Mouse (Mus musculus) forebrain, embryonic 11.5 days (tissue): ENCODE results near the gene Ddx56. TPM values are rescaled to one million over a fixed set of nuclear protein-coding genes. Genes with fewer than 3 reads are reported as not detected.
"Not testable (repeated sequence)": the region's sequence is repeated elsewhere in the genome, so short reads cannot be mapped to it uniquely, and the experiment has no call there.

ENCODE experiments used
- ATAC-seq: fragments of 200-750 bp; cut with Nextera tagmentation; replicated peaks from 2 replicates; pipeline ENCODE4 v1.8.0; 2017; ENCODE audit warnings: moderate TSS enrichment; ENCODE audit not compliant: low FRiP score
- DNase-seq: peaks from one replicate; pipeline ENCODE4 v3.0.0-alpha.2; 2017; ENCODE audit warnings: low spot score
- H3K27ac ChIP-seq: fragments of 300-500 bp; sonication (generic); 2 replicates; pipeline ENCODE4 v1.5.1; 2014; ENCODE audit warnings: low read depth, low read length
- H3K27me3 ChIP-seq: fragments of 300-500 bp; sonication (generic); 2 replicates; pipeline ENCODE4 v1.6.1; 2014; ENCODE audit warnings: mild to moderate bottlenecking, low read length, mixed read lengths; ENCODE audit not compliant: control insufficient read depth, insufficient read depth
- H3K36me3 ChIP-seq: fragments of 300-500 bp; sonication (generic); 2 replicates; pipeline ENCODE4 v1.6.1; 2014; ENCODE audit warnings: mild to moderate bottlenecking, low read length, moderate library complexity, mixed read lengths; ENCODE audit not compliant: control insufficient read depth, insufficient read depth
- H3K4me1 ChIP-seq: fragments of 300-500 bp; sonication (generic); replicated peaks from 2 replicates; pipeline ENCODE4 v1.6.1; 2014; ENCODE audit warnings: low read length, mixed read lengths; ENCODE audit not compliant: control insufficient read depth, insufficient read depth
- H3K4me2 ChIP-seq: fragments of 300-500 bp; sonication (generic); 2 replicates; pipeline ENCODE4 v1.6.1; 2014; ENCODE audit warnings: low read depth, mild to moderate bottlenecking, low read length, moderate library complexity, mixed read lengths; ENCODE audit not compliant: severe bottlenecking
- H3K4me3 ChIP-seq: fragments of 300-500 bp; sonication (generic); 2 replicates; pipeline ENCODE4 v1.5.1; 2014; ENCODE audit warnings: low read depth, low read length
- H3K9ac ChIP-seq: fragments of 300-500 bp; sonication (generic); 2 replicates; pipeline ENCODE4 v1.6.1; 2014; ENCODE audit warnings: low read length
- H3K9me3 ChIP-seq: fragments of 300-500 bp; sonication (generic); 2 replicates; pipeline ENCODE4 v1.6.1; 2016; ENCODE audit warnings: low read length, mixed read lengths; ENCODE audit not compliant: control insufficient read depth
- WGBS: fragments of 180-500 bp; shearing (Covaris S2); extraction: QIAGEN DNeasy Blood & Tissue Kit; methylation state at CpG from one replicate; pipeline ENCODE4 v1.1.7; 2014; 5-methylcytosine and 5-hydroxymethylcytosine counted together
- polyA plus RNA-seq: library from polyadenylated mRNA; unstranded; fragments of >200 nt; fragmentation: Nextera tagmentation; extraction: Ambion mirVana; gene quantifications from 2 replicates; pipeline ENCODE4 v1.2.1, GENCODE M21; 2014

The Ddx56 gene
- polyA plus RNA-seq, 1 experiment from 2014 or later, result 104 TPM

GRCm38 (mm10) chr11:6254602-6255001, 13.0 kb downstream of the Ddx56 start:
- not testable (repeated sequence) for H3K4me3 ChIP-seq, DNase-seq, H3K9me3 ChIP-seq, H3K4me1 ChIP-seq, H3K4me2 ChIP-seq, H3K9ac ChIP-seq, ATAC-seq, H3K27ac ChIP-seq, H3K36me3 ChIP-seq, H3K27me3 ChIP-seq
- 84% methylated on average over 2 of the region's 2 CpGs for WGBS

- H3K9ac ChIP-seq, result no peak overlapping the region
- H3K4me2 ChIP-seq, result no peak overlapping the region
- H3K4me3 ChIP-seq, result no peak overlapping the region
- DNase-seq, result no peak
- H3K27me3 ChIP-seq, result no peaks in the 10 kb centered on the region
- H3K27ac ChIP-seq, result no peak overlapping the region
- ATAC-seq, result no peak
- no peaks in the 10 kb centered on the region for H3K9me3 ChIP-seq
- H3K4me1 ChIP-seq, result no peaks in the 10 kb centered on the region
- WGBS, result 91% methylated on average over 4 of the region's 4 CpGs
- peaks cover under 1% of the 10 kb centered on the region; the same call in 1 of the 2 replicates for H3K36me3 ChIP-seq
Measured at GRCm38 (mm10) chr11:6252824-6253223, 14.7 kb downstream of the Ddx56 start.

- H3K4me2 ChIP-seq, result no peak overlapping the region
- WGBS, result 86% methylated on average over 5 of the region's 5 CpGs
Measured at GRCm38 (mm10) chr11:6252248-6252647, 15.3 kb downstream of the Ddx56 start.

GRCm38 (mm10) chr11:6244707-6245106, 22.9 kb downstream of the Ddx56 start:
- 55% methylated on average over 19 of the region's 19 CpGs for WGBS
- Histone ChIP-seq H3K27me3 (no peaks in the 10 kb centered on the region), H3K4me2 (no peak overlapping the region), H3K4me1 (no peaks in the 10 kb centered on the region), H3K36me3 (no peaks in the 10 kb centered on the region), H3K9ac (no peak overlapping the region), H3K4me3 (no peak overlapping the region), H3K9me3 (no peaks in the 10 kb centered on the region), H3K27ac (no peak overlapping the region)
- no peak for ATAC-seq
- DNase-seq, result no peak

More at GRCm38 (mm10) chr11:6252248-6252647, 15.3 kb downstream of the Ddx56 start:
- no peak overlapping the region for H3K9ac ChIP-seq
- H3K4me1 ChIP-seq, result no peaks in the 10 kb centered on the region
- H3K9me3 ChIP-seq, result no peaks in the 10 kb centered on the region
- DNase-seq, result no peak
- H3K4me3 ChIP-seq, result no peak overlapping the region
- H3K27ac ChIP-seq, result no peak overlapping the region
- H3K27me3 ChIP-seq, result no peaks in the 10 kb centered on the region
- H3K36me3 ChIP-seq, result no peaks in the 10 kb centered on the region
- ATAC-seq, result no peak

- Histone ChIP-seq H3K27me3 (no peaks in the 10 kb centered on the region), H3K9me3 (peaks cover 2% of the 10 kb centered on the region; the same call in 1 of the 2 replicates), H3K9ac (no peak overlapping the region), H3K27ac (no peak overlapping the region), H3K4me3 (no peak overlapping the region), H3K36me3 (no peaks in the 10 kb centered on the region), H3K4me2 (no peak overlapping the region), H3K4me1 (no peaks in the 10 kb centered on the region)
- 87% methylated on average over 4 of the region's 4 CpGs for WGBS
- DNase-seq, result no peak
- ATAC-seq, result no peak
Measured at GRCm38 (mm10) chr11:6233025-6233424, 34.5 kb downstream of the Ddx56 start.

GRCm38 (mm10) chr11:6230012-6230411, 37.6 kb downstream of the Ddx56 start, which contains the start of gene Npc1l1:
TSS of gene Npc1l1 (minus strand) at chr11:6230143.
- Histone ChIP-seq H3K4me1 (no peaks in the 10 kb centered on the region), H3K36me3 (no peaks in the 10 kb centered on the region), H3K9ac (no peak within 1 kb of the TSS), H3K27ac (no peak within 1 kb of the TSS), H3K9me3 (no peaks in the 10 kb centered on the region; the same call in 1 of the 2 replicates), H3K4me2 (no peak within 1 kb of the TSS), H3K27me3 (no peaks in the 10 kb centered on the region), H3K4me3 (no peak within 1 kb of the TSS)
- WGBS, result 93% methylated on average over 7 of the region's 7 CpGs
- no peak for ATAC-seq
- no peak for DNase-seq

GRCm38 (mm10) chr11:6224541-6225229, 42.9 kb downstream of the Ddx56 start:
- no peaks in the 10 kb centered on the region for H3K4me1 ChIP-seq

GRCm38 (mm10) chr11:6222187-6222586, 45.4 kb downstream of the Ddx56 start:
- ATAC-seq (no peak), DNase-seq (no peak)
- Histone ChIP-seq H3K27ac (no peak overlapping the region), H3K9me3 (no peaks in the 10 kb centered on the region), H3K4me1 (no peaks in the 10 kb centered on the region), H3K9ac (no peak overlapping the region), H3K4me2 (no peak overlapping the region), H3K27me3 (no peaks in the 10 kb centered on the region), H3K4me3 (no peak overlapping the region), H3K36me3 (no peaks in the 10 kb centered on the region)
- 92% methylated on average over 10 of the region's 10 CpGs for WGBS

More at GRCm38 (mm10) chr11:6224541-6225229, 42.9 kb downstream of the Ddx56 start:
- DNase-seq (no peak), ATAC-seq (no peak)
- no peaks in the 10 kb centered on the region for H3K27me3 ChIP-seq
- no peaks in the 10 kb centered on the region for H3K9me3 ChIP-seq
- H3K4me3 ChIP-seq, result no peak overlapping the region
- no peak overlapping the region for H3K9ac ChIP-seq
- 78% methylated on average over 14 of the region's 14 CpGs for WGBS
- no peak overlapping the region for H3K4me2 ChIP-seq
- no peaks in the 10 kb centered on the region for H3K36me3 ChIP-seq
- no peak overlapping the region for H3K27ac ChIP-seq

- no peaks in the 10 kb centered on the region for H3K27me3 ChIP-seq
- H3K9me3 ChIP-seq, result no peaks in the 10 kb centered on the region
- no peak overlapping the region for H3K4me2 ChIP-seq
- ATAC-seq (no peak), DNase-seq (no peak)
- no peaks in the 10 kb centered on the region for H3K36me3 ChIP-seq
- WGBS, result 90% methylated on average over 6 of the region's 6 CpGs
- no peak overlapping the region for H3K27ac ChIP-seq
- H3K4me1 ChIP-seq, result no peaks in the 10 kb centered on the region
- H3K9ac ChIP-seq, result no peak overlapping the region
- H3K4me3 ChIP-seq, result no peak overlapping the region
Measured at GRCm38 (mm10) chr11:6219967-6220366, 47.6 kb downstream of the Ddx56 start.
